ENCODE assay signal across 8 mouse cellular contexts in the genomic region with DNA sequence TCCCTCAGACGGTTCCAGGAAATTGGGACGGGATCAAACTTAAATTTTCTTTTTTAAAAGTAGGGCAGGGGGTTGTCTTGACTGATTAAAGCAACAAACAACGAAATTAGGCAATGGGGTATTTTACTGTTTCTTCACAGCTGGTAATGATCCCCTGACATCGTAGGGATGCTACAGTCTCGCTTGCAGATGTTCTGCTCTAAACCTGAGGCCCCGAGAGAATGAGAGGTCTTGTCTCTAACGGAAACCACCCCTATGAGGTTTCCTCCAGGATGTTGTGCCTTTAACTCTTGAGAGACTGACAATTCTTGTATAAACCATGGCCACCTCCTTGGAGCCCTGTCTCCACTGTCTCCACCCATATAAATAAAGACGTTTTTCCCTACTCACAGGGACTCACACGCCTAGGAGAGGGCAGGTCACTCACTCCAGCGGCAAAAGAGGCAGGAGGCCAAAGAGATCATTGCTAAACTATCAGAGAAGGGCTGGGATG. TPM values are rescaled to one million over a fixed set of nuclear protein-coding genes. Genes with fewer than 3 reads are reported as not detected.
A peak's percentile ranks its signal among the peaks of the same experiment; 100 is the strongest.
DNase-seq lines count a peak whose midpoint lies in the region; ATAC-seq and TF ChIP-seq lines count a peak whose summit lies in the region.

A gene (minus strand): TSS at position 208 of the 493 bp plus-strand sequence.

- H3K4me3 ChIP-seq in spleen, adult 2 months (ENCODE audit: extremely low read depth, insufficient read depth, insufficient read length): peak within 1 kb of the TSS; percentile 68
- peak within 1 kb of the TSS; percentile 49 for H3K4me3 ChIP-seq in embryonic facial prominence, embryonic 11.5 days (ENCODE audit: low read depth, low read length)
- H3K4me3 ChIP-seq in limb, embryonic 11.5 days (ENCODE audit: low read depth, low read length): peak within 1 kb of the TSS; percentile 48
- H3K4me3 ChIP-seq in midbrain, embryonic 13.5 days (replicated peaks): peak within 1 kb of the TSS; percentile 63

- no peaks in the 10 kb centered on the region for H3K27me3 ChIP-seq in spleen, adult 2 months (ENCODE audit: control insufficient read depth, insufficient read depth, low read length)
- no peaks in the 10 kb centered on the region for H3K27me3 ChIP-seq in embryonic facial prominence, embryonic 11.5 days (ENCODE audit: control insufficient read depth, insufficient read depth, low read length)
- peaks cover 5% of the 10 kb centered on the region for H3K27me3 ChIP-seq in limb, embryonic 11.5 days (ENCODE audit: control insufficient read depth, insufficient read depth, low read length)
- H3K27me3 ChIP-seq in midbrain, embryonic 13.5 days: peaks cover 3% of the 10 kb centered on the region; the same call in 1 of the 2 replicates

- no peak for DNase-seq in spleen, adult 2 months (ENCODE audit: low read depth in 1 of 2, low spot score in 2 of 2)
- DNase-seq in spleen, postnatal 14 days (ENCODE audit: low spot score in 2 of 2): no peak
- DNase-seq in embryonic facial prominence, embryonic 11.5 days (ENCODE audit: low spot score): no peak
- no peak for DNase-seq in heart, postnatal 25 days (ENCODE audit: low spot score)
- DNase-seq in limb, embryonic 11.5 days (ENCODE audit: low spot score): no peak
- DNase-seq in B cell, adult 2 months: no peak
- DNase-seq in ovary, adult 18-20 months (ENCODE audit: low spot score): no peak

- H3K36me3 ChIP-seq in spleen, adult 2 months (ENCODE audit: control insufficient read depth, insufficient read depth, low read length): no peaks in the 10 kb centered on the region
- no peaks in the 10 kb centered on the region; the same call in 1 of the 2 replicates for H3K36me3 ChIP-seq in embryonic facial prominence, embryonic 11.5 days (replicated peaks; ENCODE audit: control insufficient read depth, insufficient read depth, low read depth, low read length)
- peaks cover 4% of the 10 kb centered on the region; the same call in 1 of the 2 replicates for H3K36me3 ChIP-seq in limb, embryonic 11.5 days (ENCODE audit: control insufficient read depth, insufficient read depth, low read length)
- H3K36me3 ChIP-seq in midbrain, embryonic 13.5 days: peaks cover 6% of the 10 kb centered on the region

- intact Hi-C loops in heart, postnatal 25 days (cut with DNase I): loop anchor here (1.0 to 10.0 kb wide), 2 partner anchors 42 to 197 kb away; a partner anchor contains a TSS

- H3K9ac ChIP-seq in embryonic facial prominence, embryonic 11.5 days (replicated peaks; ENCODE audit: low read length): peak within 1 kb of the TSS; percentile 71
- H3K9ac ChIP-seq in limb, embryonic 11.5 days (ENCODE audit: low read length): peak within 1 kb of the TSS; percentile 67
- H3K9ac ChIP-seq in midbrain, embryonic 13.5 days (replicated peaks): peak within 1 kb of the TSS; percentile 73

- H3K4me1 ChIP-seq in spleen, adult 2 months (ENCODE audit: control insufficient read depth, insufficient read depth, insufficient read length): peaks cover 10% of the 10 kb centered on the region; the same call in 1 of the 2 replicates
- H3K4me1 ChIP-seq in embryonic facial prominence, embryonic 11.5 days (ENCODE audit: control insufficient read depth, insufficient read depth, low read length): no peaks in the 10 kb centered on the region
- H3K4me1 ChIP-seq in limb, embryonic 11.5 days (ENCODE audit: control insufficient read depth, insufficient read depth, low read length): peaks cover 16% of the 10 kb centered on the region
- H3K4me1 ChIP-seq in midbrain, embryonic 13.5 days (replicated peaks): peaks cover 18% of the 10 kb centered on the region

- 2% methylated on average over 10 of the region's 10 CpGs for WGBS in spleen, adult 2 months
- WGBS in embryonic facial prominence, embryonic 11.5 days: 3% methylated on average over 10 of the region's 10 CpGs
- 4% methylated on average over 10 of the region's 10 CpGs for WGBS in limb, embryonic 11.5 days
- 4% methylated on average over 10 of the region's 10 CpGs for WGBS in midbrain, embryonic 13.5 days

- no peak for ATAC-seq in embryonic facial prominence, embryonic 11.5 days (replicated peaks; ENCODE audit: insufficient number of reproducible peaks, low FRiP score, low TSS enrichment, low read depth)
- ATAC-seq in limb, embryonic 11.5 days (ENCODE audit: insufficient number of reproducible peaks, low FRiP score, low TSS enrichment, low read depth): peak; percentile 27; the same call in 1 of the 2 replicates
- peak; percentile 60 for ATAC-seq in midbrain, embryonic 13.5 days

- peak within 1 kb of the TSS; percentile 77 for H3K4me2 ChIP-seq in embryonic facial prominence, embryonic 11.5 days (ENCODE audit: low read depth, low read length)
- peak within 1 kb of the TSS; percentile 82 for H3K4me2 ChIP-seq in limb, embryonic 11.5 days (ENCODE audit: low read depth, severe bottlenecking)
- peak within 1 kb of the TSS; percentile 77 for H3K4me2 ChIP-seq in midbrain, embryonic 13.5 days (replicated peaks)

- TF ChIP-seq CTCF in spleen, adult 2 months (IDR thresholded peaks at IDR 0.05; ENCODE audit: extremely low read depth, insufficient read depth, insufficient read length, insufficient replicate concordance): no peak

- peak within 1 kb of the TSS; percentile 88 for H3K27ac ChIP-seq in spleen, adult 2 months (ENCODE audit: insufficient read depth, low read length)
- H3K27ac ChIP-seq in embryonic facial prominence, embryonic 11.5 days (replicated peaks; ENCODE audit: low read depth, low read length): peak within 1 kb of the TSS; percentile 10; the same call in 1 of the 2 replicates
- peak within 1 kb of the TSS; percentile 65 for H3K27ac ChIP-seq in limb, embryonic 11.5 days (replicated peaks; ENCODE audit: low read depth, low read length)
- H3K27ac ChIP-seq in midbrain, embryonic 13.5 days: peak within 1 kb of the TSS; percentile 54; the same call in 1 of the 2 replicates

- H3K9me3 ChIP-seq in embryonic facial prominence, embryonic 11.5 days (replicated peaks; ENCODE audit: control insufficient read depth, low read length): no peaks in the 10 kb centered on the region
- no peaks in the 10 kb centered on the region for H3K9me3 ChIP-seq in limb, embryonic 11.5 days (ENCODE audit: control insufficient read depth, low read length)
- H3K9me3 ChIP-seq in midbrain, embryonic 13.5 days: no peaks in the 10 kb centered on the region

- no peak; the same call in 1 of the 2 replicates for TF ChIP-seq POLR2A in spleen, adult 2 months (IDR thresholded peaks at IDR 0.05; ENCODE audit: low read depth, low read length)

RNA-seq across cellular contexts. Expression of the gene that starts here (rescaled TPM):
- 11.1 and 12.1 TPM in 2 replicates for polyA plus RNA-seq in spleen, adult 2 months (2012; rRNA removed)
- 61.0 and 68.9 TPM in 2 replicates for polyA plus RNA-seq in embryonic facial prominence, embryonic 11.5 days (2014; fragmentation: Nextera tagmentation; extraction: Ambion mirVana)
- 10 to 100 TPM; 17.8 to 18.9 TPM for total RNA-seq in heart, postnatal 25 days (2021)
- 60.5 and 60.6 TPM in 2 replicates for polyA plus RNA-seq in limb, embryonic 11.5 days (2014; fragmentation: Nextera tagmentation; extraction: Ambion mirVana)
- polyA plus RNA-seq in midbrain, embryonic 13.5 days (2015; fragmentation: Nextera tagmentation; extraction: Ambion mirVana): 30.2 and 36.3 TPM in 2 replicates

Comparison
In these comparisons a context has a peak if more than half of its experiments do, and no peak if none do; other contexts are left out.
1. H3K27ac ChIP-seq: peak in every context shown above with its lines; median percentile 88 in spleen, adult 2 months; 65 in limb, embryonic 11.5 days; 54 in midbrain, embryonic 13.5 days; 10 in embryonic facial prominence, embryonic 11.5 days.